Mouse (Mus musculus) C2C12 (cell line): ENCODE measurements around the gene Gcc1. TPM values are rescaled to one million over a fixed set of nuclear protein-coding genes. Genes with fewer than 3 reads are reported as not detected.

ENCODE experiments used
- H3K27me3 ChIP-seq: one replicate; pipeline ENCODE4 v1.6.1; 2011; ENCODE audit not compliant: control insufficient read depth, insufficient read depth, insufficient read length
- H3K36me3 ChIP-seq: one replicate; pipeline ENCODE4 v1.6.1; 2011; ENCODE audit not compliant: control insufficient read depth, insufficient read depth
- H3K4me3 ChIP-seq: one replicate; pipeline ENCODE4 v1.5.1; 2011; ENCODE audit warnings: mild to moderate bottlenecking, control low read depth; ENCODE audit not compliant: poor library complexity, insufficient read depth, severe bottlenecking
- H3K79me2 ChIP-seq: one replicate; pipeline ENCODE4 v1.6.1; 2011; ENCODE audit not compliant: control insufficient read depth, insufficient read depth
- H3K79me3 ChIP-seq: one replicate; pipeline ENCODE4 v1.6.1; 2011; ENCODE audit warnings: low read depth, control low read depth
- H3ac ChIP-seq: one replicate; pipeline ENCODE3; 2011; ENCODE audit warnings: low read depth; ENCODE audit not compliant: control insufficient read depth, insufficient read length
- CEBPB ChIP-seq: IDR thresholded peaks from one replicate; pipeline ENCODE4 v1.6.1; 2011; ENCODE audit warnings: low read depth, mild to moderate bottlenecking, control low read depth, moderate library complexity
- CTCF ChIP-seq: IDR thresholded peaks from one replicate; pipeline ENCODE4 v1.5.1; 2011; ENCODE audit not compliant: control insufficient read depth, insufficient read depth, insufficient read length
- FOSL1 ChIP-seq: IDR thresholded peaks from one replicate; pipeline ENCODE4 v1.8.0; 2011; ENCODE audit warnings: mild to moderate bottlenecking, low read length; ENCODE audit not compliant: poor library complexity, insufficient read depth, severe bottlenecking
- MAX ChIP-seq: IDR thresholded peaks from one replicate; pipeline ENCODE4 v1.6.1; 2011; ENCODE audit warnings: mild to moderate bottlenecking, control low read depth
- MYOD1 ChIP-seq: IDR thresholded peaks from one replicate; pipeline ENCODE4 v1.6.1; 2011; ENCODE audit warnings: low read depth; ENCODE audit not compliant: control insufficient read depth, insufficient read length
- MYOG ChIP-seq: IDR thresholded peaks from one replicate; pipeline ENCODE4 v1.6.1; 2011; ENCODE audit not compliant: control insufficient read depth, insufficient read length; ENCODE audit errors: extremely low read depth
- USF1 ChIP-seq: IDR thresholded peaks from one replicate; pipeline ENCODE4 v1.6.1; 2011; ENCODE audit warnings: low read depth, mild to moderate bottlenecking, control low read depth, moderate library complexity
- long read RNA-seq, 2 experiments: library from polyadenylated mRNA; unstranded; transcript quantifications; one replicate each; pipeline ENCODE4 v2.0.0; 2019 to 2020
- polyA plus RNA-seq: library from polyadenylated mRNA; unstranded; fragments of >200 nt; fragmentation: generic; extraction: Trizol; gene quantifications from one replicate; pipeline ENCODE4 v1.2.1, GENCODE M21; 2012; ENCODE audit warnings: missing spikeins

Gcc1 gene
- 4.7 TPM for polyA plus RNA-seq
- long read RNA-seq, experiment 1, full-length matches to known transcripts, result 2 of 3 reads
- long read RNA-seq, experiment 1, partial matches to known transcripts, result 0 of 3 reads
- long read RNA-seq, experiment 1, other reads (novel, unspliced or antisense), result 1 of 3 reads
- long read RNA-seq, experiment 2, full-length matches to known transcripts, result 51 of 56 reads
- long read RNA-seq, experiment 2, partial matches to known transcripts, result 0 of 56 reads
- long read RNA-seq, experiment 2, other reads (novel, unspliced or antisense), result 5 of 56 reads

- TF ChIP-seq USF1 (no peak), MYOG (no peak), CEBPB (no peak), MYOD1 (no peak), FOSL1 (no peak), CTCF (no peak), MAX (no peak)
- H3K79me3 ChIP-seq, result peaks cover 7% of the 10 kb centered on the region
- H3K79me2 ChIP-seq, result peaks cover 15% of the 10 kb centered on the region
- H3ac ChIP-seq, result no peak within 1 kb of the TSS
- no peak within 1 kb of the TSS for H3K4me3 ChIP-seq
- peaks cover 6% of the 10 kb centered on the region for H3K36me3 ChIP-seq
- no peaks in the 10 kb centered on the region for H3K27me3 ChIP-seq
These were observed at the start of gene Gcc1 for GRCm38 (mm10) chr6:28428290-28428689. TSS of gene Gcc1 (minus strand) at chr6:28428390.

GRCm38 (mm10) chr6:28474839-28475238 is 46.6 kb upstream of the Gcc1 start, which contains the start of gene Snd1:
TSS of gene Snd1 (plus strand) at chr6:28475139.
- Histone ChIP-seq H3K27me3 (no peaks in the 10 kb centered on the region), H3K36me3 (no peaks in the 10 kb centered on the region), H3ac (no peak within 1 kb of the TSS), H3K4me3 (no peak within 1 kb of the TSS), H3K79me2 (no peaks in the 10 kb centered on the region), H3K79me3 (no peaks in the 10 kb centered on the region)
- TF ChIP-seq FOSL1 (no peak), MAX (no peak), CEBPB (no peak), USF1 (no peak), MYOD1 (no peak)

- Histone ChIP-seq H3ac (no peak overlapping the region), H3K36me3 (no peaks in the 10 kb centered on the region), H3K4me3 (no peak overlapping the region), H3K27me3 (no peaks in the 10 kb centered on the region), H3K79me2 (no peaks in the 10 kb centered on the region), H3K79me3 (no peaks in the 10 kb centered on the region)
- TF ChIP-seq MAX (no peak), FOSL1 (peak; percentile 74), MYOD1 (peak; percentile 10), MYOG (no peak), CTCF (no peak), CEBPB (peak; percentile 35), USF1 (no peak)
These were observed 46.0 kb upstream of the Gcc1 start for GRCm38 (mm10) chr6:28474211-28474610.

GRCm38 (mm10) chr6:28471284-28472035 is 43.3 kb upstream of the Gcc1 start:
- Histone ChIP-seq H3K79me2 (no peaks in the 10 kb centered on the region), H3ac (no peak overlapping the region), H3K79me3 (no peaks in the 10 kb centered on the region), H3K36me3 (no peaks in the 10 kb centered on the region), H3K27me3 (no peaks in the 10 kb centered on the region), H3K4me3 (no peak overlapping the region)
- peak; percentile 42 for TF ChIP-seq FOSL1
- no peak for TF ChIP-seq CTCF
- TF ChIP-seq MAX, result peak; percentile 23
- TF ChIP-seq MYOD1, result peak; percentile 92
- TF ChIP-seq USF1, result no peak
- TF ChIP-seq CEBPB, result no peak
- TF ChIP-seq MYOG, result no peak

- Histone ChIP-seq H3K36me3 (no peaks in the 10 kb centered on the region), H3ac (no peak overlapping the region), H3K79me2 (no peaks in the 10 kb centered on the region), H3K79me3 (no peaks in the 10 kb centered on the region), H3K27me3 (no peaks in the 10 kb centered on the region), H3K4me3 (no peak overlapping the region)
- TF ChIP-seq MAX (no peak), FOSL1 (peak; percentile 31), CEBPB (no peak)
These were observed 42.4 kb upstream of the Gcc1 start for GRCm38 (mm10) chr6:28470621-28471020.
